Mouse (Mus musculus) erythroblast, embryonic 14.5 days (primary cell): ENCODE measurements around the gene Macf1. TPM values are rescaled to one million over a fixed set of nuclear protein-coding genes. Genes with fewer than 3 reads are reported as not detected.
"Not testable (repeated sequence)": the region's sequence is repeated elsewhere in the genome, so short reads cannot be mapped to it uniquely, and the experiment has no call there.

Experiments used
- H3K27me3 ChIP-seq: 2 replicates; pipeline ENCODE4 v1.6.1; 2012; ENCODE audit warnings: inconsistent platforms; ENCODE audit not compliant: control insufficient read depth
- H3K36me3 ChIP-seq: 2 replicates; pipeline ENCODE4 v1.6.1; 2012; ENCODE audit warnings: mild to moderate bottlenecking, inconsistent platforms; ENCODE audit not compliant: control insufficient read depth
- H3K4me1 ChIP-seq: 2 replicates; pipeline ENCODE4 v1.6.1; 2012; ENCODE audit warnings: inconsistent platforms; ENCODE audit not compliant: control insufficient read depth
- H3K4me3 ChIP-seq: replicated peaks from 2 replicates; pipeline ENCODE3; 2012; ENCODE audit warnings: moderate library complexity, mild to moderate bottlenecking, inconsistent platforms
- H3K9me3 ChIP-seq: 2 replicates; pipeline ENCODE4 v1.6.1; 2012; ENCODE audit warnings: low read length, inconsistent platforms, mixed read lengths; ENCODE audit not compliant: control insufficient read depth
- GATA1 ChIP-seq: IDR thresholded peaks from 2 replicates; pipeline ENCODE4 v1.6.1; 2012; ENCODE audit warnings: low read length, inconsistent platforms, mixed read lengths
- TAL1 ChIP-seq: IDR thresholded peaks from 3 replicates; pipeline ENCODE4 v1.6.1; 2012; ENCODE audit warnings: low read length, inconsistent platforms, mixed read lengths
- polyA plus RNA-seq: library from polyadenylated mRNA; stranded (reverse); fragments of >175 nt; gene quantifications from 2 replicates; pipeline ENCODE4 v1.2.3, GENCODE M21; 2012

Macf1 gene
- polyA plus RNA-seq, 1 experiment = 5.5 TPM

- Histone ChIP-seq H3K36me3 (peaks cover 6% of the 10 kb centered on the region; the same call in 1 of the 2 replicates), H3K9me3 (no peaks in the 10 kb centered on the region), H3K4me1 (peaks cover 3% of the 10 kb centered on the region; the same call in 1 of the 2 replicates), H3K27me3 (no peaks in the 10 kb centered on the region), H3K4me3 (no peak overlapping the region)
- TF ChIP-seq GATA1 = no peak
- TF ChIP-seq TAL1 = no peak
Observed at GRCm38 (mm10) chr4:123524746-123525145, 159.4 kb downstream of the Macf1 start.

GRCm38 (mm10) chr4:123520123-123520522 lies 164.0 kb downstream of the Macf1 start:
- not testable (repeated sequence) for H3K9me3 ChIP-seq, H3K27me3 ChIP-seq, H3K4me3 ChIP-seq, H3K4me1 ChIP-seq, H3K36me3 ChIP-seq

- TF ChIP-seq TAL1 (no peak), GATA1 (no peak)
- no peaks in the 10 kb centered on the region for H3K27me3 ChIP-seq
- no peaks in the 10 kb centered on the region for H3K4me1 ChIP-seq
- H3K36me3 ChIP-seq = peaks cover 10% of the 10 kb centered on the region
- H3K9me3 ChIP-seq = no peaks in the 10 kb centered on the region
- no peak overlapping the region for H3K4me3 ChIP-seq
Observed at GRCm38 (mm10) chr4:123515673-123516072, 168.5 kb downstream of the Macf1 start.

- TF ChIP-seq GATA1 = no peak
- no peak for TF ChIP-seq TAL1
- H3K36me3 ChIP-seq = peaks cover 55% of the 10 kb centered on the region
- H3K27me3 ChIP-seq = no peaks in the 10 kb centered on the region
- no peak overlapping the region for H3K4me3 ChIP-seq
- no peaks in the 10 kb centered on the region for H3K4me1 ChIP-seq
- H3K9me3 ChIP-seq = no peaks in the 10 kb centered on the region
Observed at GRCm38 (mm10) chr4:123510201-123510600, 174.0 kb downstream of the Macf1 start.

GRCm38 (mm10) chr4:123489086-123489485 lies 195.1 kb downstream of the Macf1 start:
- Histone ChIP-seq H3K9me3 (no peaks in the 10 kb centered on the region), H3K27me3 (no peaks in the 10 kb centered on the region), H3K4me1 (no peaks in the 10 kb centered on the region), H3K36me3 (peaks cover 73% of the 10 kb centered on the region), H3K4me3 (no peak overlapping the region)
- TF ChIP-seq GATA1 (no peak), TAL1 (no peak)

- no peak overlapping the region for H3K4me3 ChIP-seq
- no peaks in the 10 kb centered on the region for H3K9me3 ChIP-seq
- peaks cover 39% of the 10 kb centered on the region for H3K36me3 ChIP-seq
- TF ChIP-seq GATA1 (no peak), TAL1 (no peak)
- no peaks in the 10 kb centered on the region for H3K27me3 ChIP-seq
- no peaks in the 10 kb centered on the region for H3K4me1 ChIP-seq
Observed at GRCm38 (mm10) chr4:123479991-123480390, 204.2 kb downstream of the Macf1 start.

- H3K27me3 ChIP-seq = no peaks in the 10 kb centered on the region
- no peaks in the 10 kb centered on the region for H3K4me1 ChIP-seq
- TF ChIP-seq GATA1 (no peak), TAL1 (no peak)
- no peaks in the 10 kb centered on the region for H3K9me3 ChIP-seq
- peaks cover 45% of the 10 kb centered on the region for H3K36me3 ChIP-seq
- H3K4me3 ChIP-seq = no peak overlapping the region
Observed at GRCm38 (mm10) chr4:123478655-123479433, 205.3 kb downstream of the Macf1 start.

- peaks cover 30% of the 10 kb centered on the region for H3K36me3 ChIP-seq
Observed at GRCm38 (mm10) chr4:123465799-123466198, 218.4 kb downstream of the Macf1 start.

GRCm38 (mm10) chr4:123460595-123461272 lies 223.4 kb downstream of the Macf1 start:
- TF ChIP-seq GATA1 = no peak
- TF ChIP-seq TAL1 = no peak

More at GRCm38 (mm10) chr4:123465799-123466198, 218.4 kb downstream of the Macf1 start:
- H3K4me1 ChIP-seq = peaks cover 1% of the 10 kb centered on the region; the same call in 1 of the 2 replicates
- H3K9me3 ChIP-seq = no peaks in the 10 kb centered on the region
- H3K27me3 ChIP-seq = no peaks in the 10 kb centered on the region
- H3K4me3 ChIP-seq = no peak overlapping the region
- TF ChIP-seq TAL1 (no peak), GATA1 (no peak)

More at GRCm38 (mm10) chr4:123460595-123461272, 223.4 kb downstream of the Macf1 start:
- Histone ChIP-seq H3K36me3 (peaks cover 59% of the 10 kb centered on the region), H3K4me3 (no peak overlapping the region), H3K9me3 (no peaks in the 10 kb centered on the region), H3K27me3 (no peaks in the 10 kb centered on the region), H3K4me1 (peaks cover 2% of the 10 kb centered on the region; the same call in 1 of the 2 replicates)
